Mouse (Mus musculus) neural tube, embryonic 14.5 days (tissue): ENCODE results near the gene Vti1a. TPM values are rescaled to one million over a fixed set of nuclear protein-coding genes. Genes with fewer than 3 reads are reported as not detected.

Source experiments
- ATAC-seq: fragments of 200-750 bp; cut with Nextera tagmentation; 2 replicates; pipeline ENCODE4 v1.8.0; 2017; ENCODE audit warnings: low read depth, mild to moderate bottlenecking, moderate TSS enrichment, moderate library complexity
- H3K27ac ChIP-seq: fragments of 300-500 bp; sonication (generic); 2 replicates; pipeline ENCODE4 v1.5.1; 2014; ENCODE audit warnings: low read depth, mild to moderate bottlenecking, control low read depth, low read length, moderate library complexity, mixed read lengths
- H3K27me3 ChIP-seq: fragments of 300-500 bp; sonication (generic); 2 replicates; pipeline ENCODE4 v1.6.1; 2014; ENCODE audit warnings: low read length; ENCODE audit not compliant: control insufficient read depth, insufficient read depth
- H3K36me3 ChIP-seq: fragments of 300-500 bp; sonication (generic); 2 replicates; pipeline ENCODE4 v1.6.1; 2014; ENCODE audit warnings: low read length, mixed read lengths; ENCODE audit not compliant: control insufficient read depth, insufficient read depth
- H3K4me1 ChIP-seq: fragments of 300-500 bp; sonication (generic); 2 replicates; pipeline ENCODE4 v1.6.1; 2014; ENCODE audit warnings: low read length; ENCODE audit not compliant: control insufficient read depth, insufficient read depth
- H3K4me2 ChIP-seq: fragments of 300-500 bp; sonication (generic); 2 replicates; pipeline ENCODE4 v1.6.1; 2014; ENCODE audit warnings: mild to moderate bottlenecking, low read depth, low read length, control low read depth
- H3K4me3 ChIP-seq: fragments of 300-500 bp; sonication (generic); 2 replicates; pipeline ENCODE4 v1.5.1; 2014; ENCODE audit warnings: low read depth, low read length, control low read depth, mixed read lengths
- H3K9ac ChIP-seq: fragments of 300-500 bp; sonication (generic); replicated peaks from 2 replicates; pipeline ENCODE4 v1.6.1; 2014; ENCODE audit warnings: low read depth, mild to moderate bottlenecking, control low read depth, low read length, mixed read lengths
- H3K9me3 ChIP-seq: fragments of 300-500 bp; sonication (generic); 2 replicates; pipeline ENCODE4 v1.6.1; 2016; ENCODE audit warnings: low read length; ENCODE audit not compliant: control insufficient read depth
- WGBS: fragments of 180-500 bp; shearing (Covaris S2); extraction: QIAGEN DNeasy Blood & Tissue Kit; methylation state at CpG from one replicate; pipeline ENCODE4 v1.1.7; 2014; 5-methylcytosine and 5-hydroxymethylcytosine counted together
- polyA plus RNA-seq: library from polyadenylated mRNA; unstranded; fragments of >200 nt; fragmentation: Nextera tagmentation; extraction: Ambion mirVana; gene quantifications from 2 replicates; pipeline ENCODE4 v1.2.1, GENCODE M21; 2014

Vti1a gene
- polyA plus RNA-seq, 1 experiment from 2014 or later: 35.7 TPM

- ATAC-seq: no peak
- peaks cover 15% of the 10 kb centered on the region for H3K27me3 ChIP-seq
- no peaks in the 10 kb centered on the region for H3K36me3 ChIP-seq
- H3K27ac ChIP-seq: no peak overlapping the region
- no peak overlapping the region for H3K4me3 ChIP-seq
- H3K4me2 ChIP-seq: no peak overlapping the region
- WGBS: 82% methylated on average over 14 of the region's 14 CpGs
- H3K9me3 ChIP-seq: no peaks in the 10 kb centered on the region
- no peak overlapping the region for H3K9ac ChIP-seq
- H3K4me1 ChIP-seq: peaks cover 8% of the 10 kb centered on the region; the same call in 1 of the 2 replicates
Measured at GRCm38 (mm10) chr19:55587638-55588421, 271.7 kb downstream of the Vti1a start.

DNA sequence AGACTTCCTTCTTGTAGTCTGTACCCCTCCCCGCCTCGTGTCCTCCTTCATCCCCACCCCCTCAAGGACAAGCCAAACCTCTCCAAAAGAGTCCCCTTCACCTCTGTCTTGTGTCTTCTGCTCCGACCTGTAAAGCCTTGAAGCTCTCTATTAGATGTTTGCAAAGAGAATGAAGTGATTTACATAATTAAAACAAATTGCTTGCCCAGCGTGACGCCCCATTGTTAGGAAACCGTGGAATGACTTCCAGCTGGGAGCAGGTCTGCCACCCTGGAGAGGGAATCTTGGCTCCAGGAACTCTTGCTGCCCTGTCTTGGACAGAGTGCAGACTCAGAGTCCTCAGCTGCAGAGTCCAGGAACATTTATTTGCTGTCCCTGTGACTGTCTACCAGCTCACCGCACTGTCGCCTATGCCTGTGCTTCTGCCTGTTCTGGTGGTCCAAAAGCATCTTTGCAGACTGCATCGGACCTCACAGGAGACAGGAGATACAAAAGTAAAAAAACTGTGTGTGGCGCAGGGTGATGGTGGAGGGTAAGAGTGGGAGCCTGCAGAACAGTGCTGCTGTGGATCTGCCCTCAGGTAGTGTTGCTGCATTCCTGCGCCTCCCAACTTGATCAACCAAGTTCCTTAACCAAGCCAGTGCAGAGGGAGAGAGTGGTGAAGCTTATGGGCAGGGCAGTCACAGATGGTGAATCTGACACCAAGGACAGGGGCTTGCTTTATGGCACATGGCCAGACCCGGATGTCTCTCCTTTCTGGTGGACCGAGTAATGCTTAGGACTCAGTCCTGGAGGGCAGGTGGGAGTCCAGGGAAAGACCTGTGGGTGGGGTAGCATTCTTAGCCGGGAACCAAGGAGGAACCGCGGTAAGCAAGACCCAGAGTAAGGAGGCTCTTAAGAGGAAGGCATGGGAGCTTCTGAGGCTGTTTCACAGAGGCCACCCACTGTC lies 273.1 kb downstream of the Vti1a start:
- no peaks in the 10 kb centered on the region for H3K36me3 ChIP-seq
- H3K4me1 ChIP-seq: peaks cover 16% of the 10 kb centered on the region; the same call in 1 of the 2 replicates
- no peak overlapping the region for H3K4me2 ChIP-seq
- H3K27ac ChIP-seq: no peak overlapping the region
- no peaks in the 10 kb centered on the region for H3K9me3 ChIP-seq
- WGBS: 28% methylated on average over 16 of the region's 16 CpGs
- H3K27me3 ChIP-seq: peaks cover 15% of the 10 kb centered on the region
- H3K4me3 ChIP-seq: no peak overlapping the region
- ATAC-seq: no peak
- no peak overlapping the region for H3K9ac ChIP-seq

- Histone ChIP-seq H3K4me3 (no peak overlapping the region), H3K4me2 (peak overlapping the region; percentile 3; the same call in 1 of the 2 replicates), H3K9me3 (no peaks in the 10 kb centered on the region), H3K9ac (no peak overlapping the region), H3K36me3 (no peaks in the 10 kb centered on the region), H3K4me1 (peaks cover 20% of the 10 kb centered on the region), H3K27me3 (peaks cover 13% of the 10 kb centered on the region), H3K27ac (no peak overlapping the region)
- ATAC-seq: peak; percentile 79
- 21% methylated on average over 26 of the region's 26 CpGs for WGBS
Measured at GRCm38 (mm10) chr19:55592876-55593691, 277.0 kb downstream of the Vti1a start.

GRCm38 (mm10) chr19:55593729-55594444 lies 277.8 kb downstream of the Vti1a start:
- Histone ChIP-seq H3K27ac (no peak overlapping the region), H3K36me3 (no peaks in the 10 kb centered on the region), H3K9me3 (no peaks in the 10 kb centered on the region), H3K4me3 (no peak overlapping the region), H3K4me1 (peaks cover 17% of the 10 kb centered on the region), H3K27me3 (peaks cover 13% of the 10 kb centered on the region), H3K9ac (no peak overlapping the region), H3K4me2 (peak overlapping the region; percentile 3; the same call in 1 of the 2 replicates)
- 0 out of 2 replicates have a peak, but pooled peaks have one; percentile 18 for ATAC-seq
- 76% methylated on average over 16 of the region's 16 CpGs for WGBS

- Histone ChIP-seq H3K4me1 (peaks cover 14% of the 10 kb centered on the region), H3K27me3 (peaks cover 13% of the 10 kb centered on the region), H3K27ac (no peak overlapping the region), H3K9ac (no peak overlapping the region), H3K4me3 (no peak overlapping the region), H3K9me3 (no peaks in the 10 kb centered on the region), H3K36me3 (no peaks in the 10 kb centered on the region), H3K4me2 (no peak overlapping the region)
- 95% methylated on average over 3 of the region's 3 CpGs for WGBS
- ATAC-seq: no peak
Measured at GRCm38 (mm10) chr19:55594451-55594850, 278.4 kb downstream of the Vti1a start.

DNA sequence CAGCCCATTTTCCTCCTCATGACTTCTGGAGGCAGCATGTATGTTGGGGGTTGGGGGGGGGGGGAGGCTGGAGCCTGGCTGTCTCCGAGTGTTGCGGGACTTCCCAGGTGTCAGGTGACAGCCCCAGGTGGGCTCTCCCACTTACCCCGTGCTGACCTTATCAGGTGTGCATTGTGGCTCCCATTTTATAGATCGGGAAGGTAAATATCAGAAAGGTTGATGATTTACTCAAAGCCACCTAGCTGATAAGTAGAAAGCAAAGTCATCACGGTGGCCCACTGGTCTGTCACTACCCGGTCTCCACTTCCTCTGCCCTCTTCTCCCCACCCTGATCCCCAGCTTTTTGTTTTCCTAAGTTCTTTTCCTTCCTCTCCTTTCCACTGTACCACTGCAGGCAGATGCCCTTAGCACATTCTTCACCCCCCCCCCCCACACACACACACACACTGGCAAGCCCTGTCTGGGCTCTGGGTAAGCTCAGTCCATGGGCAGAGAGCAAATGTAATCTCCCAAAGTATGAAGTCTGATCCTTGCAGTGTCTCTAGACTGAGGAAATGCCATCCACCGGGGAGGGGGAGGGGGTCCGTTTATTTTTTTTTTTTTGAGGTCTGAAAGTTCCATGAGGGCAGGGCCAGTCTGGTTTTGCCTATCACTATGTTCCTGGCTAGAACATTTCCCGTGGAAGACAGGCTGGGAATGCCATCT lies 280.0 kb downstream of the Vti1a start:
- ATAC-seq: no peak
- no peak overlapping the region for H3K9ac ChIP-seq
- H3K4me3 ChIP-seq: no peak overlapping the region
- H3K4me2 ChIP-seq: no peak overlapping the region
- peaks cover 14% of the 10 kb centered on the region for H3K4me1 ChIP-seq
- H3K27ac ChIP-seq: no peak overlapping the region
- no peaks in the 10 kb centered on the region for H3K9me3 ChIP-seq
- no peaks in the 10 kb centered on the region for H3K36me3 ChIP-seq
- WGBS: 74% methylated on average over 9 of the region's 9 CpGs
- peaks cover 11% of the 10 kb centered on the region; the same call in 1 of the 2 replicates for H3K27me3 ChIP-seq

DNA sequence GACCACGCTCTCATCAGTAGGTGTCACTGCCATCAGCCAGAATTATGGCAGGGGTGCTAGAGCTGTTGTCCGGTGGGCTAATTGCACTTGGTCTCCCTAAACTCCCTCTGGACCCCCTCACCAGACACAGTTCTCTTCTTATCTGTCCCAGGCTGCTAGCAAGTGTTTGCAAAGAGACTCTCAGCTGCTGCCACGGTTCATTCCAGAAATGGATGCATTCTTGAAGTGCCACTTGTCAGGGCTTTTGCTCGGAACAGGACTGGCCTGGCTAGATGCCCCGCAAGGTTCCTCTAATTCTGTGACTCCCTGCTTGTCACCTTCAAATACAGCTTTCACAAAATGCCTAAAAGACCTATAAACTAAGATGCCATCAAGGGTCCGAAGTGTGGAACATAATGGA lies 280.7 kb downstream of the Vti1a start:
- H3K36me3 ChIP-seq: no peaks in the 10 kb centered on the region
- H3K4me2 ChIP-seq: no peak overlapping the region
- ATAC-seq: no peak
- no peaks in the 10 kb centered on the region for H3K9me3 ChIP-seq
- no peak overlapping the region for H3K27ac ChIP-seq
- H3K9ac ChIP-seq: no peak overlapping the region
- H3K4me3 ChIP-seq: no peak overlapping the region
- peaks cover 11% of the 10 kb centered on the region; the same call in 1 of the 2 replicates for H3K27me3 ChIP-seq
- peaks cover 14% of the 10 kb centered on the region for H3K4me1 ChIP-seq
- 64% methylated on average over 6 of the region's 6 CpGs for WGBS
